In the genomic region with DNA sequence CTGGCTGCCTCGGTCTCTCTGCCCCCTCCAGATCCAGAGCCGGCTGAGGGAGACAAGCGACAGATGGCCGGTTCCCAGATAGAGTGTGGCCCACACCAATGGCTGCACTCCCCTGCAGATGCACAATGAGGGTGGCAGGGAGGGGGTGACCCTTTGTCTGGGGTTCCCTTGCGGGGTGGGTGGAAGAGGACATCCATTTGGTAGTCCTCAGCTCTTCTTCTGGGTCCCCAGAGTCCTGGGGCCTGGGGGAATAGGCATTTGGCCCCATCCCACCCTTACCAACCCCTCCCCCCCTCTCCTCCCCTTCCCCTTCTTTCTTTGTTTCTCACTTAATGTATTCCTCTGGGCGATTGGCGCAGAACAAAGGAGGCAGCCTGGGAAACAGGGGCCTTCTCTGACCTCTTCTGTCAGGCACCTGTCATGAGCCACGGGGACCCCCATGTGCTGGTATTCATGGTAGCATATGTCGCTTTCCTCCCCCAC, we compare ENCODE assay signal across 14 mouse cellular contexts. TPM values are rescaled to one million over a fixed set of nuclear protein-coding genes. Genes with fewer than 3 reads are reported as not detected.
A peak's percentile ranks its signal among the peaks of the same experiment; 100 is the strongest.
DNase-seq lines count a peak whose midpoint lies in the region; ATAC-seq and TF ChIP-seq lines count a peak whose summit lies in the region.
"Had no signal": no experiment of that assay in that cellular context is flagged by ENCODE, and none has a peak within 500 bp of the region (broad histone marks: within the 10 kb centered on the region; RNA-seq: fewer than 3 reads in every experiment).

No protein-coding gene starts in this region.

- peaks cover 17% of the 10 kb centered on the region for H3K4me1 ChIP-seq in embryonic facial prominence, embryonic 12.5 days
- H3K4me1 ChIP-seq in hindbrain, embryonic 13.5 days (replicated peaks), result peaks cover 50% of the 10 kb centered on the region
- H3K4me1 ChIP-seq in midbrain, postnatal 0 days (ENCODE audit: insufficient read depth, low read length), result no peaks in the 10 kb centered on the region

- H3K4me2 ChIP-seq in embryonic facial prominence, embryonic 12.5 days (replicated peaks), result no peak overlapping the region
- no peak overlapping the region for H3K4me2 ChIP-seq in hindbrain, embryonic 13.5 days
- H3K4me2 ChIP-seq in midbrain, postnatal 0 days (ENCODE audit: low read depth, low read length, poor library complexity, severe bottlenecking), result no peak overlapping the region
- H3K4me2 ChIP-seq: heart, embryonic 12.5 days; intestine, embryonic 15.5 days had no signal

- peak overlapping the region; percentile 27; the same call in 1 of the 2 replicates for H3K9ac ChIP-seq in embryonic facial prominence, embryonic 12.5 days
- peak overlapping the region; percentile 60 for H3K9ac ChIP-seq in hindbrain, embryonic 13.5 days
- H3K9ac ChIP-seq in midbrain, postnatal 0 days (replicated peaks; ENCODE audit: low read length, poor library complexity, severe bottlenecking), result no peak overlapping the region
- H3K9ac ChIP-seq: heart, embryonic 12.5 days; intestine, embryonic 15.5 days; liver, embryonic 14.5 days had no signal

- TF ChIP-seq CTCF in midbrain, postnatal 0 days (IDR thresholded peaks at IDR 0.05), result no peak

- H3K27me3 ChIP-seq in embryonic facial prominence, embryonic 12.5 days, result no peaks in the 10 kb centered on the region
- H3K27me3 ChIP-seq in hindbrain, embryonic 13.5 days, result no peaks in the 10 kb centered on the region
- H3K27me3 ChIP-seq in midbrain, postnatal 0 days (ENCODE audit: insufficient read depth, low read length), result no peaks in the 10 kb centered on the region
- H3K27me3 ChIP-seq: heart, embryonic 12.5 days; intestine, embryonic 15.5 days had no signal

- H3K9me3 ChIP-seq in embryonic facial prominence, embryonic 12.5 days, result no peaks in the 10 kb centered on the region
- H3K9me3 ChIP-seq in hindbrain, embryonic 13.5 days, result no peaks in the 10 kb centered on the region
- H3K9me3 ChIP-seq in midbrain, postnatal 0 days (ENCODE audit: low read length), result no peaks in the 10 kb centered on the region
- H3K9me3 ChIP-seq: heart, embryonic 12.5 days; intestine, embryonic 15.5 days had no signal

- 33% methylated on average over 9 of the region's 9 CpGs for WGBS in embryonic facial prominence, embryonic 12.5 days
- WGBS in hindbrain, embryonic 13.5 days, result 15% methylated on average over 8 of the region's 9 CpGs
- 15% methylated on average over 9 of the region's 9 CpGs for WGBS in midbrain, postnatal 0 days

- peak overlapping the region; percentile 41 for H3K27ac ChIP-seq in embryonic facial prominence, embryonic 12.5 days
- H3K27ac ChIP-seq in hindbrain, embryonic 13.5 days, result peak overlapping the region; percentile 93
- H3K27ac ChIP-seq in midbrain, postnatal 0 days (ENCODE audit: low read depth, low read length), result no peak overlapping the region
- H3K27ac ChIP-seq: intestine, embryonic 15.5 days; liver, embryonic 14.5 days had no signal

- H3K36me3 ChIP-seq in embryonic facial prominence, embryonic 12.5 days, result peaks cover 36% of the 10 kb centered on the region
- H3K36me3 ChIP-seq in hindbrain, embryonic 13.5 days, result peaks cover 73% of the 10 kb centered on the region
- peaks cover 37% of the 10 kb centered on the region for H3K36me3 ChIP-seq in midbrain, postnatal 0 days (ENCODE audit: insufficient read depth, low read length)

- peak; percentile 57 for DNase-seq in R1 (ENCODE audit: low read depth, low spot score)
- DNase-seq in midbrain, postnatal 0 days (ENCODE audit: low spot score), result peak; percentile 62
- no peak for DNase-seq in ovary, adult 18-20 months (ENCODE audit: low spot score)
- DNase-seq in natural killer cell, adult 2 months (ENCODE audit: low spot score in 2 of 2), result no peak
- DNase-seq in kidney, postnatal 10 days, result no peak
- DNase-seq in urinary bladder, postnatal 10 days (ENCODE audit: low spot score), result no peak
- DNase-seq: right cerebral cortex, adult 18-20 months; thymus, postnatal 4 days had no signal

- ATAC-seq in embryonic facial prominence, embryonic 12.5 days (ENCODE audit: insufficient number of reproducible peaks, insufficient read depth, low FRiP score, low TSS enrichment), result peak; percentile 19; the same call in 1 of the 2 replicates
- ATAC-seq in hindbrain, embryonic 13.5 days (ENCODE audit: low FRiP score), result peak; percentile 79
- ATAC-seq in midbrain, postnatal 0 days (ENCODE audit: low FRiP score), result 0 out of 2 replicates have a peak, but pooled peaks have one; percentile 15
- ATAC-seq: intestine, embryonic 15.5 days had no signal

- no peak overlapping the region for H3K4me3 ChIP-seq in embryonic facial prominence, embryonic 12.5 days
- H3K4me3 ChIP-seq in hindbrain, embryonic 13.5 days, result no peak overlapping the region
- no peak overlapping the region for H3K4me3 ChIP-seq in midbrain, postnatal 0 days (ENCODE audit: low read depth, low read length)
- H3K4me3 ChIP-seq: heart, embryonic 12.5 days; intestine, embryonic 15.5 days; megakaryocyte, embryonic 14.5 days had no signal

RNA-seq across cellular contexts. Expression of gene Pik3c2b, which starts 34.7 kb away (rescaled TPM):
- 9.8 and 10.8 TPM in 2 replicates for polyA plus RNA-seq in embryonic facial prominence, embryonic 12.5 days (2016; fragmentation: Nextera tagmentation; extraction: Ambion mirVana)
- 14.6 and 15.3 TPM in 2 replicates for polyA plus RNA-seq in hindbrain, embryonic 13.5 days (2015; fragmentation: Nextera tagmentation; extraction: Ambion mirVana)
- 21.3 and 28.5 TPM in 2 replicates for total RNA-seq in midbrain, postnatal 0 days (2014; rRNA removed)
- 8.4 and 9.2 TPM in 2 replicates for polyA plus RNA-seq in midbrain, postnatal 0 days (2015; fragmentation: Nextera tagmentation; extraction: Ambion mirVana)

RNA-seq across cellular contexts. Expression of gene Mdm4, which starts 49.8 kb away (rescaled TPM):
- 46.9 and 49.0 TPM in 2 replicates for polyA plus RNA-seq in embryonic facial prominence, embryonic 12.5 days (2016; fragmentation: Nextera tagmentation; extraction: Ambion mirVana)
- polyA plus RNA-seq in hindbrain, embryonic 13.5 days (2015; fragmentation: Nextera tagmentation; extraction: Ambion mirVana), result 41.5 and 48.0 TPM in 2 replicates
- total RNA-seq in midbrain, postnatal 0 days (2014; rRNA removed), result 54.4 and 84.5 TPM in 2 replicates
- 28.2 and 28.9 TPM in 2 replicates for polyA plus RNA-seq in midbrain, postnatal 0 days (2015; fragmentation: Nextera tagmentation; extraction: Ambion mirVana)

RNA-seq across cellular contexts. Expression of gene Ppp1r15b, which starts 50.8 kb away (rescaled TPM):
- 40.4 and 45.0 TPM in 2 replicates for polyA plus RNA-seq in embryonic facial prominence, embryonic 12.5 days (2016; fragmentation: Nextera tagmentation; extraction: Ambion mirVana)
- polyA plus RNA-seq in hindbrain, embryonic 13.5 days (2015; fragmentation: Nextera tagmentation; extraction: Ambion mirVana), result 29.2 TPM in 2 replicates
- 42.3 and 45.3 TPM in 2 replicates for total RNA-seq in midbrain, postnatal 0 days (2014; rRNA removed)
- polyA plus RNA-seq in midbrain, postnatal 0 days (2015; fragmentation: Nextera tagmentation; extraction: Ambion mirVana), result 16.9 and 17.5 TPM in 2 replicates

Comparison
In these comparisons a context has a peak if more than half of its experiments do, and no peak if none do; other contexts are left out.
1. DNase-seq: peak in R1 (single experiment) and midbrain, postnatal 0 days (single experiment); none in ovary, adult 18-20 months (single experiment), natural killer cell, adult 2 months (0 of 2), kidney, postnatal 10 days (single experiment) and urinary bladder, postnatal 10 days (single experiment).
2. ATAC-seq: peak in every context shown above with its lines; median percentile 79 in hindbrain, embryonic 13.5 days; 19 in embryonic facial prominence, embryonic 12.5 days; 15 in midbrain, postnatal 0 days.